ENCODE assay signal across 17 mouse cellular contexts in the genomic region with DNA sequence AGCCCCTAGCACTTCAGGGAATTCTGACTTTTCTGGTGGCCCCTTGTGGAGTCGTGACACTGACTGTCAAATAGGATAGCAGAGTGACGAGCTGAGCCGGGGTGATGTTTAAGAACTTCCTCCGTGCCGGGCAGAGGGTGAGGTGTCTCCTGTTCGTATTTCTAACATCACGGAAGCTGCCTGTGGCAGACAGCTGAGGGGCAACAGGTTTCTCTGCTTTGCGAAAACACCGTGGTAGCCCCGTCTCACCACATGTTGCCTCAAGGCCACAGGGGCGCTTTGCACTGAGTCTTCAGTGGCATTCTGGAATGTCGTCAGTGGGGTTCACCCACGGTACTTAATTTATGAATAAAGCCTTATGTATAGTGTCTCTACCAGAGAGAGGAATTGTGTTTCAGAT. TPM values are rescaled to one million over a fixed set of nuclear protein-coding genes. Genes with fewer than 3 reads are reported as not detected.
ATAC-seq lines count a peak whose summit lies in the region.
"Had no signal": no experiment of that assay in that cellular context is flagged by ENCODE, and none has a peak within 500 bp of the region (broad histone marks: within the 10 kb centered on the region; RNA-seq: fewer than 3 reads in every experiment).

No protein-coding gene starts in this region.

- H3K27ac ChIP-seq in intestine, embryonic 15.5 days: no peak overlapping the region
- H3K27ac ChIP-seq in intestine, embryonic 16.5 days (ENCODE audit: low read length): no peak overlapping the region
- no peak overlapping the region for H3K27ac ChIP-seq in embryonic facial prominence, embryonic 15.5 days (replicated peaks)
- H3K27ac ChIP-seq: embryonic facial prominence, embryonic 12.5 days; hindbrain, embryonic 14.5 days; liver, embryonic 14.5 days; lung, embryonic 15.5 days; midbrain, embryonic 12.5 days; stomach, embryonic 15.5 days had no signal

- H3K36me3 ChIP-seq in intestine, embryonic 15.5 days: 0 out of 2 replicates have a peak, but pooled peaks cover 6% of the 10 kb centered on the region
- H3K36me3 ChIP-seq in intestine, embryonic 16.5 days (ENCODE audit: control insufficient read depth, insufficient read depth, low read length): peaks cover 8% of the 10 kb centered on the region
- peaks cover 44% of the 10 kb centered on the region for H3K36me3 ChIP-seq in megakaryocyte, embryonic 14.5 days (replicated peaks; ENCODE audit: low read length)
- H3K36me3 ChIP-seq in embryonic facial prominence, embryonic 15.5 days: peaks cover 26% of the 10 kb centered on the region

- peaks cover 13% of the 10 kb centered on the region for H3K4me1 ChIP-seq in intestine, embryonic 15.5 days (replicated peaks)
- peaks cover 18% of the 10 kb centered on the region for H3K4me1 ChIP-seq in intestine, embryonic 16.5 days (ENCODE audit: control insufficient read depth, insufficient read depth, low read length)
- peaks cover 42% of the 10 kb centered on the region for H3K4me1 ChIP-seq in megakaryocyte, embryonic 14.5 days
- H3K4me1 ChIP-seq in embryonic facial prominence, embryonic 15.5 days: peaks cover 29% of the 10 kb centered on the region

- H3K4me3 ChIP-seq in intestine, embryonic 15.5 days (replicated peaks): no peak overlapping the region
- no peak overlapping the region for H3K4me3 ChIP-seq in intestine, embryonic 16.5 days (ENCODE audit: low read length)
- H3K4me3 ChIP-seq in megakaryocyte, embryonic 14.5 days (replicated peaks): peak overlapping the region; percentile 20
- no peak overlapping the region for H3K4me3 ChIP-seq in embryonic facial prominence, embryonic 15.5 days (replicated peaks)
- H3K4me3 ChIP-seq: embryonic facial prominence, embryonic 12.5 days; lung, embryonic 15.5 days; midbrain, embryonic 12.5 days; myocyte; stomach, embryonic 15.5 days had no signal

- ATAC-seq in intestine, embryonic 15.5 days: no peak
- no peak for ATAC-seq in intestine, embryonic 16.5 days
- no peak for ATAC-seq in megakaryocyte, adult 5-6 weeks (ENCODE audit: poor library complexity, severe bottlenecking)
- ATAC-seq in embryonic facial prominence, embryonic 15.5 days (ENCODE audit: insufficient number of reproducible peaks, low FRiP score, low TSS enrichment, low read depth): no peak
- no peak for ATAC-seq in frontal cortex, adult (ENCODE audit: low TSS enrichment)
- ATAC-seq: activated CD4-positive, CD25-positive, alpha-beta regulatory T cell, adult 4 months; forebrain, embryonic 14.5 days; inflammation-experienced regulatory T-cells, adult 6 months had no signal

- WGBS in intestine, embryonic 15.5 days: 84% methylated on average over 13 of the region's 13 CpGs
- WGBS in intestine, embryonic 16.5 days: 80% methylated on average over 13 of the region's 13 CpGs
- 49% methylated on average over 13 of the region's 13 CpGs for WGBS in embryonic facial prominence, embryonic 15.5 days

- 0 out of 2 replicates have a peak overlapping the region, but pooled peaks have one; percentile 6 for H3K4me2 ChIP-seq in intestine, embryonic 15.5 days (replicated peaks)
- no peak overlapping the region for H3K4me2 ChIP-seq in intestine, embryonic 16.5 days (ENCODE audit: low read depth, low read length)
- peak overlapping the region; percentile 79 for H3K4me2 ChIP-seq in embryonic facial prominence, embryonic 15.5 days (replicated peaks)
- H3K4me2 ChIP-seq: embryonic facial prominence, embryonic 12.5 days; heart, embryonic 11.5 days; midbrain, embryonic 12.5 days had no signal

- no peak overlapping the region for H3K9ac ChIP-seq in intestine, embryonic 15.5 days
- no peak overlapping the region for H3K9ac ChIP-seq in intestine, embryonic 16.5 days (ENCODE audit: low read depth, low read length)
- no peak overlapping the region for H3K9ac ChIP-seq in embryonic facial prominence, embryonic 15.5 days
- H3K9ac ChIP-seq: hindbrain, embryonic 14.5 days; liver, embryonic 14.5 days; lung, embryonic 15.5 days; midbrain, embryonic 12.5 days; stomach, embryonic 15.5 days had no signal

- H3K27me3 ChIP-seq in intestine, embryonic 15.5 days (replicated peaks): no peaks in the 10 kb centered on the region
- H3K27me3 ChIP-seq in intestine, embryonic 16.5 days (replicated peaks; ENCODE audit: control insufficient read depth, insufficient read depth, low read length): no peaks in the 10 kb centered on the region
- H3K27me3 ChIP-seq in megakaryocyte, embryonic 14.5 days (replicated peaks): no peaks in the 10 kb centered on the region
- no peaks in the 10 kb centered on the region for H3K27me3 ChIP-seq in embryonic facial prominence, embryonic 15.5 days
- H3K27me3 ChIP-seq: embryonic facial prominence, embryonic 12.5 days; lung, embryonic 15.5 days; midbrain, embryonic 12.5 days; stomach, embryonic 15.5 days had no signal

- H3K9me3 ChIP-seq in intestine, embryonic 15.5 days: no peaks in the 10 kb centered on the region
- no peaks in the 10 kb centered on the region for H3K9me3 ChIP-seq in intestine, embryonic 16.5 days (ENCODE audit: control insufficient read depth, low read length)
- no peaks in the 10 kb centered on the region for H3K9me3 ChIP-seq in megakaryocyte, embryonic 14.5 days
- H3K9me3 ChIP-seq in embryonic facial prominence, embryonic 15.5 days (replicated peaks): no peaks in the 10 kb centered on the region
- H3K9me3 ChIP-seq: embryonic facial prominence, embryonic 12.5 days; lung, embryonic 15.5 days; midbrain, embryonic 12.5 days; stomach, embryonic 15.5 days had no signal

RNA-seq across cellular contexts. Expression of a gene that starts 2.4 kb away (rescaled TPM):
- 41.4 and 42.4 TPM in 2 replicates for polyA plus RNA-seq in intestine, embryonic 15.5 days (2015; fragmentation: Nextera tagmentation; extraction: Ambion mirVana)
- polyA plus RNA-seq in intestine, embryonic 16.5 days (2015; fragmentation: Nextera tagmentation; extraction: Ambion mirVana): 43.3 and 50.4 TPM in 2 replicates
- 17.6 and 33.3 TPM in 2 replicates for polyA plus RNA-seq in megakaryocyte, embryonic 14.5 days (2012; ENCODE audit: insufficient read depth, low replicate concordance)
- total RNA-seq in megakaryocyte, adult 5-6 weeks (2015): 41.1 and 48.9 TPM in 2 replicates
- total RNA-seq in megakaryocyte, adult 5-6 weeks (2017): 33.8 and 40.7 TPM in 2 replicates
- 51.3 and 52.1 TPM in 2 replicates for polyA plus RNA-seq in embryonic facial prominence, embryonic 15.5 days (2015; fragmentation: Nextera tagmentation; extraction: Ambion mirVana)

RNA-seq across cellular contexts. Expression of a gene that starts 16.2 kb away (rescaled TPM):
- polyA plus RNA-seq in intestine, embryonic 15.5 days (2015; fragmentation: Nextera tagmentation; extraction: Ambion mirVana): 3.5 and 4.5 TPM in 2 replicates
- polyA plus RNA-seq in intestine, embryonic 16.5 days (2015; fragmentation: Nextera tagmentation; extraction: Ambion mirVana): 3.5 and 4.3 TPM in 2 replicates
- polyA plus RNA-seq in megakaryocyte, embryonic 14.5 days (2012; ENCODE audit: insufficient read depth, low replicate concordance): not detected in 2 replicates
- 0.23 and 0.42 TPM in 2 replicates for total RNA-seq in megakaryocyte, adult 5-6 weeks (2015)
- total RNA-seq in megakaryocyte, adult 5-6 weeks (2017): 0.40 and 1.8 TPM in 2 replicates
- 1.7 and 2.6 TPM in 2 replicates for polyA plus RNA-seq in embryonic facial prominence, embryonic 15.5 days (2015; fragmentation: Nextera tagmentation; extraction: Ambion mirVana)
- polyA plus RNA-seq: myocyte had no signal
